ENCODE assay signal across 16 mouse cellular contexts in genomic region chr2:29025284-29025683, GRCm38 (mm10). TPM values are rescaled to one million over a fixed set of nuclear protein-coding genes. Genes with fewer than 3 reads are reported as not detected.
DNase-seq lines count a peak whose midpoint lies in the region; ATAC-seq lines count a peak whose summit lies in the region.
"Had no signal": no experiment of that assay in that cellular context is flagged by ENCODE, and none has a peak within 500 bp of the region (broad histone marks: within the 10 kb centered on the region; RNA-seq: fewer than 3 reads in every experiment).

No protein-coding gene starts in this region.

- intact Hi-C loops in left cerebral cortex, postnatal 25 days (cut with DNase I): no loop called here

- no peaks in the 10 kb centered on the region for H3K36me3 ChIP-seq in midbrain, embryonic 13.5 days
- no peaks in the 10 kb centered on the region for H3K36me3 ChIP-seq in forebrain, embryonic 12.5 days (replicated peaks)
- H3K36me3 ChIP-seq: forebrain, embryonic 15.5 days; hindbrain, embryonic 10.5 days; kidney, embryonic 15.5 days; limb, embryonic 15.5 days had no signal

- H3K27ac ChIP-seq in midbrain, embryonic 13.5 days: no peak overlapping the region
- no peak overlapping the region for H3K27ac ChIP-seq in forebrain, embryonic 12.5 days
- H3K27ac ChIP-seq: forebrain, embryonic 15.5 days; hindbrain, embryonic 10.5 days; kidney, embryonic 15.5 days; limb, embryonic 15.5 days; macrophage had no signal

- no peak overlapping the region for H3K9ac ChIP-seq in midbrain, embryonic 13.5 days (replicated peaks)
- H3K9ac ChIP-seq in forebrain, embryonic 12.5 days: no peak overlapping the region
- H3K9ac ChIP-seq: forebrain, embryonic 15.5 days; kidney, embryonic 15.5 days; limb, embryonic 15.5 days had no signal

- peaks cover 9% of the 10 kb centered on the region for H3K4me1 ChIP-seq in midbrain, embryonic 13.5 days (replicated peaks)
- H3K4me1 ChIP-seq in forebrain, embryonic 12.5 days: peaks cover 8% of the 10 kb centered on the region

- H3K4me3 ChIP-seq in midbrain, embryonic 13.5 days (replicated peaks): no peak overlapping the region
- no peak overlapping the region for H3K4me3 ChIP-seq in forebrain, embryonic 12.5 days (replicated peaks)
- H3K4me3 ChIP-seq: forebrain, embryonic 15.5 days; hindbrain, embryonic 10.5 days; kidney, embryonic 15.5 days; limb, embryonic 15.5 days had no signal

- no peak for ATAC-seq in midbrain, embryonic 13.5 days
- ATAC-seq in forebrain, embryonic 12.5 days (ENCODE audit: low FRiP score): no peak
- ATAC-seq: forebrain, embryonic 15.5 days had no signal

- peak; percentile 43 for DNase-seq in layer of hippocampus, adult 11-12 months (ENCODE audit: low spot score)
- no peak for DNase-seq in layer of hippocampus, postnatal 10 days (ENCODE audit: low spot score in 2 of 2)
- DNase-seq in 3T3-L1 (ENCODE audit: low read depth, low spot score): peak; percentile 11
- peak; percentile 74 to 75 for DNase-seq in adrenal gland, postnatal 36 days
- peak; percentile 23 to 92 for DNase-seq in left cerebral cortex, postnatal 25 days (ENCODE audit: low spot score in 2 of 2)
- no peak for DNase-seq in spleen, postnatal 10 days (ENCODE audit: low spot score in 2 of 2)
- DNase-seq: cerebellum, postnatal 25 days; retina, postnatal 1 day; thymus, adult 18-20 months had no signal

- peaks cover 21% of the 10 kb centered on the region for H3K27me3 ChIP-seq in midbrain, embryonic 13.5 days
- H3K27me3 ChIP-seq in forebrain, embryonic 12.5 days: peaks cover 88% of the 10 kb centered on the region

- no peaks in the 10 kb centered on the region for H3K9me3 ChIP-seq in midbrain, embryonic 13.5 days
- no peaks in the 10 kb centered on the region for H3K9me3 ChIP-seq in forebrain, embryonic 12.5 days
- H3K9me3 ChIP-seq: forebrain, embryonic 15.5 days; hindbrain, embryonic 10.5 days; kidney, embryonic 15.5 days; limb, embryonic 15.5 days had no signal

- 88% methylated on average over 5 of the region's 5 CpGs for WGBS in midbrain, embryonic 13.5 days
- whole genome bisulfite sequencing in forebrain, embryonic 12.5 days: 81% methylated on average over 5 of the region's 5 CpGs

- H3K4me2 ChIP-seq in midbrain, embryonic 13.5 days (replicated peaks): no peak overlapping the region
- H3K4me2 ChIP-seq in forebrain, embryonic 12.5 days: no peak overlapping the region
- H3K4me2 ChIP-seq: forebrain, embryonic 15.5 days; kidney, embryonic 15.5 days; limb, embryonic 15.5 days had no signal

RNA-seq across cellular contexts. Expression of gene Cfap77, which starts 29.6 kb away (rescaled TPM):
- total RNA-seq in layer of hippocampus, postnatal 10 days (2021): 1 to 10 TPM in 1 of 2 experiments, under 1 TPM in 1; 0.64 to 1.2 TPM
- under 1 TPM; 0.33 to 0.79 TPM for total RNA-seq in adrenal gland, postnatal 36 days (2021)
- under 1 TPM in 1 of 2 experiments, not detected in 1; 0.34 TPM for total RNA-seq in left cerebral cortex, postnatal 25 days (2021)
- polyA plus RNA-seq in midbrain, embryonic 13.5 days (2015; fragmentation: Nextera tagmentation; extraction: Ambion mirVana): 0.48 and 0.63 TPM in 2 replicates
- polyA plus RNA-seq in forebrain, embryonic 12.5 days (2016; fragmentation: Nextera tagmentation; extraction: Ambion mirVana): 0.19 and 0.26 TPM in 2 replicates
- polyA plus RNA-seq: forebrain, embryonic 15.5 days; macrophage had no signal

RNA-seq across cellular contexts. Expression of gene Ttf1, which starts 34.8 kb away (rescaled TPM):
- total RNA-seq in layer of hippocampus, postnatal 10 days (2021): 10 to 100 TPM; 10.5 to 12.0 TPM
- total RNA-seq in adrenal gland, postnatal 36 days (2021): 10 to 100 TPM; 12.0 to 13.9 TPM
- 10 to 100 TPM in 1 of 2 experiments, 1 to 10 TPM in 1; 9.6 to 10.9 TPM for total RNA-seq in left cerebral cortex, postnatal 25 days (2021)
- polyA plus RNA-seq in midbrain, embryonic 13.5 days (2015; fragmentation: Nextera tagmentation; extraction: Ambion mirVana): 10.1 and 10.4 TPM in 2 replicates
- 10.9 and 12.5 TPM in 2 replicates for polyA plus RNA-seq in forebrain, embryonic 12.5 days (2016; fragmentation: Nextera tagmentation; extraction: Ambion mirVana)

Comparison
In these comparisons a context has a peak if more than half of its experiments do, and no peak if none do; other contexts are left out.
1. DNase-seq: peak in layer of hippocampus, adult 11-12 months (single experiment), 3T3-L1 (single experiment), adrenal gland, postnatal 36 days (2 of 2) and left cerebral cortex, postnatal 25 days (2 of 2); none in layer of hippocampus, postnatal 10 days (0 of 2) and spleen, postnatal 10 days (0 of 2).